Mouse (Mus musculus) embryo, embryonic 11.5 days (tissue): ENCODE measurements at regions not wholly inside any gene's neighbourhood (a gene's known extent, or its start where the extent isn't known, plus 50 kb on each side); places are given as distances from the start of the nearest gene placed in this dataset.

ENCODE experiments used
- DNase-seq: peaks from one replicate; pipeline ENCODE4 v3.0.0-alpha.2; 2012; ENCODE audit warnings: low read depth, low spot score

GRCm38 (mm10) chr13:28898900-28899299 is 54.6 kb downstream of the Sox4 start:
- no peak for DNase-seq

- no peak for DNase-seq
These were observed 60.6 kb downstream of the Sox4 start for GRCm38 (mm10) chr13:28892896-28893295.

DNA sequence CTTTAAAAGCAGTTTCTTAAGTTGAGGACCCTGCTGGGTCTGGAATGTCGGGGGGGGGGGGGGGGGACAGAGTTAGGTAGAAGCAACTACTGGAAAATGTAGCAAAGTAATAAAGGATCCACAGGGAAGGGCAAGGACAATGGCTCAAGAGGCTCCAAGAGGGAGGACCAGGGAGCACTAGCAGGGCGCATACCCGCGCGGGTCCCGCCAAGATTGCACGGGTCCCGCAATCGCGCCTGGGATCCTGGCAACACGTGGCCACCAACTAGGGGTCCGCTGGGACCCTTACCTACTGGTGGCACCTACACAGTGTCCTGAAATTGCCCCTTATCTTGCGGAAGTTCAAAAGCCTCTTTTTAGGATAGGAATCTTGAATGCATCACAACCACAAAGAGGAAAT is 66.4 kb downstream of the Sox4 start:
- no peak for DNase-seq

GRCm38 (mm10) chr13:28886691-28887090 is 66.8 kb downstream of the Sox4 start:
- no peak for DNase-seq

- no peak for DNase-seq
These were observed 68.2 kb downstream of the Sox4 start for GRCm38 (mm10) chr13:28885083-28886037.

DNA sequence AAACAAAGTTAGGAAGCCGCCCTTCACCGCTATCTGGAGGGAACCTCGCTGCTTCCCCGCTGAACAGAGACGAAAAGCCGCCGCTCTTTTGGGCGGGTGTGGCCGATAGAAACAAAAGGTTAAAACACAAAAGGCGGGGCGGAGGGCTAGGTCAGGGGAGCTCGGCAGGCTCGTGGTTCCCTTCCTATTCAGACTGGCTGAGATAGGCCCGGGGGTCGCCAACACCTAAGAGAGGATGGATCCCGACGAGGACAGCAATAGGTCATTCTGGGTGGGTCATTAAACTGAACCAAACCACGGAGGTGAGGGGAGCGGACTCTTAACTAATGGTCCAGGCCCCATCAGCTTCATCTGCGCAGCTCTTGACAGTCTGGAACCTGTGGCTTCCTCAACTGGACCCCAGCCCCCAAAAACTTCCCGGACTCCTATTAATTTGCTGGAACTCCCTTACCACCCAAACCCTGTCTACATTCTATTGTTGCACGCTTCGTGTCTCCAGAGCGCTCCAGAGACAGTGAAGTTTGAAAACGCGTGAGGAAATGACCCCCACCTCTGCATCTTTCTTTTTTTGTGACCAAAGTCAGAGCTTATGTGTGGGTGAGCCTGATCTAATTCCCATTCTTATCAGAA is 69.2 kb downstream of the Sox4 start:
- DNase-seq: no peak

- DNase-seq: no peak
These were observed 70.1 kb downstream of the Sox4 start for GRCm38 (mm10) chr13:28883398-28883797.

DNA sequence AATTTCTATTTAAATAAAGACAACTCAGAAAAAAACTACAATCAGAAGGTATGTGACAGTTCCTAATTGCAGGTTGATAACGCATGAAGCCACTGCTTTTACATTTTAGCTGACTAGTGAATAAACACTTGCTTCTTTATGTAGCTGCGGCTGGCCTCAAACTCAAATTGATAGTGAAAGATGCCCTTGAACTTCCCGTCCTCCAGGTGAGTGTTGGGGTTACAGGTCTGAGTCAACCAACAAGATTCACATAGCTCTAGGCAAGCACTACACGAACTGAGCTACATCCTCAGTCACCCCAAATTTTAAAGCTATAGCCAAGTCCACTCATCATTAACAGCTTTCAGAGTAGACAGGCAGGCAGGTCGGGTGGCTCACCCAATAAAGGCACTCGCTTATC is 72.6 kb downstream of the Sox4 start:
- no peak for DNase-seq

DNA sequence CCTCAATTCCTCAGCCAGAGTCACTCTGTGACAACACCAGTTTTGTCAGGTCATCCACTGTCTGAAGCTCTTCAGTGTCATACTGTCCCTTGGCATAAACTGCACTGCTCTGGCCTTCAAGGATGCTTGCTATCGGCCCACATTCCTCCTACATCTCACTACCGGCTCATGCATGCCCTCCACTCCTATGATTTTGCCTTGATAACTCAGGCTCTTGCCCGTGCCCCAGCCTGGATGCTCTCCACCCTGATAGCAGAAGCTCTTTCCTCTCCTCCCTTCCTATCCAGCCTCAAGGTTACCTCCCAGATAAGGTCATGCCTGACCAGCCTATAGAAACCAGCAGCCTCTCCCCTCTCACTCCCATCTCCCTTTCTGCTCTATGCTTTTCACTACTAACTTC is 74.8 kb downstream of the Sox4 start:
- DNase-seq: no peak

- DNase-seq: no peak
These were observed 76.7 kb downstream of the Sox4 start for GRCm38 (mm10) chr13:28876771-28877170.

DNA sequence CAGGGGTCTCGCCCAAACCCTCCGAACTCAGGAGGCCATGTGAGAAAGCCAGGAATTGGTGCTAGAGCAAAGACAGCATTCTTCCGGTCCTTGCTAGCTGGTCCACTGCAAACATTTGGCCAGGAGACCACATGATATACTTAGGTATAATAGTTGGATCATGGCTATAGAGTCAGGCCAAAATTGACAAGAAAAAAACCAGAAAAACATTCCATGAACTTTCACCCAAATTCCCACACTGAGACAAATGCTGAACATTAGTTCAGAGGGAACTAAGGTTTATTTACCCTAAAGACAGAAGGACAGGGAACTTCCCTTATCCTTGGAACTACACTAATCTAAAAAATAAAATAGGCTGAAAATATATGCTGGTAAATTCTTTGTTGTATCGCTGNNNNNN is 82.8 kb downstream of the Sox4 start:
- no peak for DNase-seq

DNA sequence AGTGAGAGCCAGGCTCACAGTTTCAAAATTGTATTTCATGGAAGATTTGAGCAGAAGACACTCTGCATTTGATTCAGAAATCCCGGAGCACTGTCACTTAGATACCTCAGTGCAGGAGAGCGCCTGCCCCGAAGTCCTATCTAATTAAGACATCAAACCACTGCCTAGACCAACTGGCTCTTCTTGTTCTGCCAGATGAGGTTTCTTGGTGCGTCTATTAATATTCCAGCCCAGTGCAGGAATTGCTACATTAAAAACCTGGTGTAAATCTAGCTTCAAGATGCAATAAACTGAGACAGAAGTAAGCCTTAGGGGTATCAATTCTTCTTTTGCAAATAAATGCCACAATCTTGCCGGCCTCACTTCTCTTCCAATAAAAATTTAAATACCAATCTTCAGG is 86.3 kb downstream of the Sox4 start:
- no peak for DNase-seq

DNA sequence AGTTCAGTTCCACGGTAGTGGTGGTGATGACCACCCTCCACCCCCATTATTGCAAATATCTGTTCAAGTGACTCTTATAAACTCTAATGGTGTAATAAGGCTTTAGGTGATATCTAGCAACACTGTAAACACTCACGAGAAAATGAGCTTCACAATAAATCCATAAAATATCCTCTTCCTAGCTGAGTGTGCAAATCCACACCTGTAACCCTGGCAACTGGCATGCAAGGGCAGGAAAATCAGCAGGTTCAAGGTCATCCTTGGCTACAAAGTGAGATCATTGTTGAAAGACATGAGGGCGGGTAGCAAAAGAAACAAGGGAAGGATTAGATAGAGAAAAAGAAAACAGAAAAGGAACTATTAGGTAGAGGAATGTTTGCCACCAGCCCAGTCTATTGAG is 86.8 kb downstream of the Sox4 start:
- no peak for DNase-seq

DNA sequence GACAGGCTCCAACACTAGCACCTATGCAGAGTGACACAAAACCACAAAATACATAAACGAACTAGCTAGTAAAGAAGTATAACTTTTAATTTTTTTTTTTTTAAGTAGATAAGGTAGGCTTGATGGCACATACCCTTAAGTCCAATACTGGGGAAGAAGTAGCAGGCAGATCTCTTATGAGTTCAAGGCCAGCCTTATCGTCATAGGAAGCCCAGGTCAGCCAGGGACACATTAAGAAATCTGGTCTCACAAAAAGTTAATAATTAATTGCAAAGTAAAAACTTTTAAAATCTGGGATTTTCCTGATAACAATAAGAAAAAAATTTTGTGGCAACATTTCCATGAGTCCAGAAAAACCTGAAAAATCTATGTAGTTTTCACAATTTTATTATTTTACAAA is 92.9 kb downstream of the Sox4 start:
- DNase-seq: no peak

DNA sequence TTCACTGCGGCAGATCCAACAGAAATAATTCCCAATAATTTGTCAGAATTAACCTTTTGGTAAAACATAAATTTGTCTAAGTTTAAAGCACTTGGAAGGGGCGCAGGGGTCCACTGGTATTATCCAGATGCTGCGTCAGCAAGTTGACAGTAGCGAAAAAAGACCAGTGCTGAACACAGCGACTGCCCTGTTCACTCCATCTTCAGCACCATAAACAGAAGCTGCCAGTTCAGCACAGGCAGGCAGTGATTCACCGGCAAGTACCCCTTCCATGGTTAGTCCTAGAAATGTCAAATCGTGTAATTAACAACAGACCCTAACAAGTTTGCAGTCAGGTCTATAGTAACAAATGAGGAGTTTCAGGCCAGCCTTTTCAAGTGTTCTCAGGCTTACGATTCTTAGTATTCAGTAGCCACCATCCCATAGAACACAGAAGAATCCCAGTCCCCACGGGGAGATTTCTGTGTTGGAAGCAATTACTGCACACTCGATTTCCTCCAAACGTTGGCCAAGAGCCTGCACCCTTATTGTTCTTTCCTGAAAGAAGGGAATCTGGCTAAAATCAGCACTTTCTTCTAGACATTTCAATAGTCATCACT is 93.6 kb downstream of the Sox4 start:
- DNase-seq: no peak

DNA sequence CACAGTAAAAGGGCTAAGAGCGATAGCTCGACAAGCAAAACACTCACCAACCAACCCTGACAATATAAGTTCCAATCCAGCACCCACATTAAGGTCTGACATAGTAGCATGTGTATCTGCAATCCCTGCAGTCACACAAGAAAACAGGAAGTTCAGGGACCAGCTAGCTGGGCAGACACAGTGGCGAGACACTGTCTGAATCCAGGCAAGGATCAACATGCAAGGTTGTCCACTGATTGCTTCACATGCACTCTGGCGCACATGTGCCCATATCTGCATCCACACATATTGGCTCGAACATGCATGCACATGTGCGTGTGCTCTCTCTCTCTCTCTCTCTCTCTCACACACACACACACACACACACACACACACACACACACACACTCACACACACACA is 95.5 kb downstream of the Sox4 start:
- no peak for DNase-seq

- DNase-seq: no peak
These were observed 96.3 kb downstream of the Sox4 start for GRCm38 (mm10) chr13:28857201-28857600.

DNA sequence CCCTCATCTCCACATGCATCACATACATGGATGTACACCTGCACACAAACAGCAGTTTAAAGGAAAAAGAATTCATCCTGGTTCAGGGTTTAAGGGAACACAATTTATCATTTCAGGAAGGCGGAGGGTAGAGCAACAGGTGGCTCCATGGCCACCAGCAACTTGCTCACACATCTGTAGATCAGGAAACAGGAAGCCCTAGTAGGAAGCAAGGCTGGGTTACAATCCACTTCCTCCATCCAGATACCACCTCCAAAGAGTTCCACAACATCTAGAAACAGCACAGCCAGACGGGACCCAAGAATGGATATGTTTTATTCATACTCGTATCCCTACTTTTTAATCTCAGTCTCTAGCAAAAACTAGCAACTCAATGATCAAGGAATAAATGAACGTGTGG is 97.0 kb downstream of the Sox4 start:
- no peak for DNase-seq

DNA sequence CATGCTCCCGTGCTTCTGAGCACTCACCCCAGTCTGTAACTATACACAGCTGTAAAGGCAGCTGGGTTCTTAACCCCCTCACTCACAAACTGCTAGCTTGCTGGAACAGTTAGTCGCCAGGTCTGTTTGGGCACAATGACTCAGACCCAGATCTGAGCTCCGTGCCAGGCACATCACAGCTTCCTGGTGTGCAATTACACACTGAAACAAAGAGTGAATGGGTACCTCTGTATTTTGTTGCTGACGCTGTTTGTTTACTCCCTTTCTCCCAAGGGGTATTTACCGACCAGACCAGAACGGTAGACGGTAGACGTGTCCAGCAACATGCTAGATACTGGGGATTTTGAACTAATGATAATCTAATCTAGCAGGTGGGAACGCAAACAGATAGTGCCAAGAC is 99.3 kb downstream of the Sox4 start:
- DNase-seq: no peak

- DNase-seq: no peak
These were observed 105.2 kb downstream of the Sox4 start for GRCm38 (mm10) chr13:28848305-28848704.

GRCm38 (mm10) chr13:28847478-28847877 is 106.0 kb downstream of the Sox4 start:
- no peak for DNase-seq

GRCm38 (mm10) chr13:28844495-28844894 is 109.0 kb downstream of the Sox4 start:
- no peak for DNase-seq

DNA sequence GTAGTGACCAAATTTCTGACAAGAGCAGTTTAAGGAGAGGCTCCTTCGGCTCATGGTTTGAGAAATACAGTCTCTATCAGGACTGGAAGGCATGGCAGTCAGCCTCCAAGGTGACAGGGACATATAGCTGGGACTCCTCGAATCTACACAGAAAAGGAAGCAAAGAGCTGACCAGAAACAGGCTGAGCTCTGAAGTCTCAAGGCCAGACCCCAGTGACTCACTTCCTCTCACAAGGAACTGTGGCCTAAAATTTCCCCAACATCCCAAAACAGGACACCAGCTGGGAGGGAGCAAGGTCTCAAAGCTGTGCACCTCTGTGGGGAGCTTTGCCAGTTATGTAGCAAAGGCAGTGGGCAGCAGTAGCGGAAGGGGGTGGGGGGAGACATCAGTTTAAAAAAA is 110.7 kb downstream of the Sox4 start:
- no peak for DNase-seq
